Mouse (Mus musculus) splenic B cell, adult 2 months (primary cell): ENCODE measurements around the gene Ccni.

ENCODE experiments used
- DNase-seq: peaks from one replicate; pipeline ENCODE4 v3.0.0-alpha.2; 2011; ENCODE audit warnings: low read depth, low spot score
- H3K27me3 ChIP-seq: 2 replicates; pipeline ENCODE4 v1.6.1; 2012; ENCODE audit warnings: mild to moderate bottlenecking, low read length, moderate library complexity, mixed read lengths; ENCODE audit not compliant: control insufficient read depth, poor library complexity, insufficient read depth, severe bottlenecking
- H3K36me3 ChIP-seq: 2 replicates; pipeline ENCODE4 v1.6.1; 2012; ENCODE audit warnings: mild to moderate bottlenecking, low read length, moderate library complexity, mixed read lengths; ENCODE audit not compliant: control insufficient read depth, poor library complexity, insufficient read depth, severe bottlenecking

Gene Ccni

DNA sequence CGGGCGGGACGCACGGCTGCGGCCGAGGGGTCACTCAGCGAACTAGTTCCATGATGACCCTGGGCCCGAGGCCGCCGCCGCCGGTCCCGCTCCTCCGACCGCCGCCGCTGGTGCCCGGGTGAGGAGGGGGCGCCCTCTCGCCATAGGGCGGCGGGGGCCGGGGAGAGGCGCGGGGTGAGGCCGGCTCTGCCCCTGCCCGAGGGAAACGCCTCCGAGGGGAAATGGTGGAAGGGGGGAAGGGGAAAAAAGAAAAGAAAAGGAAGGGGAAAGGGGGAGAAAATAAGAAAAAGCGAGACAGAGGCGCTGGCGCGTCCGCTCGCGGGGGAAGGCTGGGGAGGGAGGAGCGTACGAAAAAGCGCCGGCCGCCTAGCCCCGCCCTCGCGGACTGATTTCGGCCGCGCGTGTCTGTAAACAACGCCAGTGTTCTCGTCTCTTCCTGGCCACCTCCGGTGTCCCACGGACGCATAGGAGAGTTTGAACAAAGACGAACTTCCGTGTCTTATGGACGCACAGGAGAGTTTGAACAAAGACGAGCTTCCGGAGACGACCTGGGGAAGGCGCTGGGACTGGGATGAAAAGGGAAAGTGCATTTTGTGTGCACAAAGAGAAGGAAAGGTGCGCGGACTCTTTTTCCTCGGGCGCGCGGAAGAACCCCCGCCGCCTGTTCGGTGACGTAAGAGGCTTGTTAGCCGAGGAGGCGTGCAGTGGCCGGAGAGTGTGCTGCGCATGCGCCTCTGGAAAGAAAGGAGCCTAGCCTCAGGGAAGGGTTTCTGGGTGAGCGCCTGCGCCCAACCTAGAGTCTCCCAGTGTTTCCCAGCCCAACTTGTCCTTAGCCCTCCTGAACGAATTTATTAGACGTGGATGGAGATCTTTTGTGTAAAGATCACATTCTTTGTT lies at the start of gene Ccni, which contains the start of gene 2010109A12Rik:
Ccni (minus strand) TSS at position 387 of the 897 bp plus-strand sequence.
2010109A12Rik (plus strand) TSS at position 410 of the 897 bp plus-strand sequence.
- peak; percentile 96 for DNase-seq
- Histone ChIP-seq H3K27me3 (no peaks in the 10 kb centered on the region), H3K36me3 (no peaks in the 10 kb centered on the region)

GRCm38 (mm10) chr5:93255759-93256265 lies 49.5 kb upstream of the Ccni start:
- H3K36me3 ChIP-seq = no peaks in the 10 kb centered on the region
- DNase-seq = no peak
- no peaks in the 10 kb centered on the region for H3K27me3 ChIP-seq

DNA sequence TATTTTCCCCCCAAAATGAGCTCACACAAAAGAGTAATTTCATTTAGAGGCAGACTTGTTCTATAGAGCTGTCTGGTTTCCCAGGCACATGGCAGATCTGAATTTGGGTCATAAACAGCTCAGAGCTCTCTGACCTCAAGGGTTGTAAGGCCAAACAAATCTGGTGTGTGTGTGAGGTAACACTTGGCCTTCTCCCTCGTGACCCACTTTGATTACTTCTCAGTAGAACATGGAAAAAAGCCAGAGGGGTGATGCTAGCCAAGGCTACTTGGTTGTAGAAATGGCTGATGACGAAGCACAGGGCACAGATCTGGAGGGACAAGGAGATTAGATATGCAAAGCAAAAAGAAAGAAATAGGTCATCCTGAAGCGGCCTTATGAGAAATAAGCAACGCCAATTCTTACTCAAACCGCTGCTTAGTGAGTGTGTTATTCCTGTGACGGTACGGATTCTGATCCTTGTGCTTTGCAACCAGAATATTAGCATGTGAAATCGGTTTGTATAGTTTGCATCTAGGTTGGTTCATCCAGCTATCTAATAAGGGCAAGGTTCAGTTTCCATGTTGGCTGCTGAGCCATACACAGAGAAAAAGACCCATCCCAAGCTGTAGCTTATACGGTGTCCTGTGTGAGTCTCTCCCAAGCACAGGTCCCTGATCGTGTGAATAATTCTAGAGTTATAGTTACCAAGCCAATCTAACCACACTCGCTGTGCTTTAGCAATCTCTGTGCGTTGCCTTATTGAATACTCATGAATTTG lies 44.9 kb upstream of the Ccni start:
- Histone ChIP-seq H3K36me3 (no peaks in the 10 kb centered on the region), H3K27me3 (no peaks in the 10 kb centered on the region; the same call in 1 of the 2 replicates)
- DNase-seq = no peak

DNA sequence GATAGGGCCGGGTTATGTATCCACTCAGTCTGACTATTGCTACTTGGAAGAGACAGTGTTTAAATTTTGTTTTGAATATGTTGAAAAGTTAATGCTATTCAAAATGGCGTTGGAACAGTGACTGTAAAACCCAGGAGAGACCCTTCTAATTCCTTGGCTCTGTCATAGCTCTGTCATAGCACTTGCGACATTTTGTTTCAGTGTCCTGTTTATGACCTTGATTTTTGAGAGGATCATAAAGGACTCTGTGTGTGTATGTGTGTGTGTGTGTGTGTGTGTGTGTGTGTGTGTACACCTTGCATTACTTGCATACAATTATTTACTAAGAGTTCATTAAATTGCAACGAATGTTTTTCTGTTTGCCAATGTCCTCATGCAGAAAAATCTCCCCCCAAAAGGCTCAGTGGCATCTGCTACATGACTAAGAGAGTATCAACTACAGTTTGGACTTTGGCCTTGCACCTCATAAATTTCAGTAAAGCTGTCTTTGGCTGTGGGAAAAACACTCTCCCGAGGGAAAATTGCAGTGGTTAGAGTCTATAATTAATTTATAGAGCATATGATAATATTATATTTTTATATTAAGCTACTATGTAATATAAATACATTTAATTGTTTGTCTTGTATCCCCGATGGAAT lies 43.8 kb upstream of the Ccni start:
- no peak for DNase-seq
- H3K36me3 ChIP-seq = no peaks in the 10 kb centered on the region
- no peaks in the 10 kb centered on the region; the same call in 1 of the 2 replicates for H3K27me3 ChIP-seq

- no peaks in the 10 kb centered on the region for H3K36me3 ChIP-seq
- H3K27me3 ChIP-seq = no peaks in the 10 kb centered on the region; the same call in 1 of the 2 replicates
- no peak for DNase-seq
These were observed 39.0 kb upstream of the Ccni start for GRCm38 (mm10) chr5:93245280-93245679.

DNA sequence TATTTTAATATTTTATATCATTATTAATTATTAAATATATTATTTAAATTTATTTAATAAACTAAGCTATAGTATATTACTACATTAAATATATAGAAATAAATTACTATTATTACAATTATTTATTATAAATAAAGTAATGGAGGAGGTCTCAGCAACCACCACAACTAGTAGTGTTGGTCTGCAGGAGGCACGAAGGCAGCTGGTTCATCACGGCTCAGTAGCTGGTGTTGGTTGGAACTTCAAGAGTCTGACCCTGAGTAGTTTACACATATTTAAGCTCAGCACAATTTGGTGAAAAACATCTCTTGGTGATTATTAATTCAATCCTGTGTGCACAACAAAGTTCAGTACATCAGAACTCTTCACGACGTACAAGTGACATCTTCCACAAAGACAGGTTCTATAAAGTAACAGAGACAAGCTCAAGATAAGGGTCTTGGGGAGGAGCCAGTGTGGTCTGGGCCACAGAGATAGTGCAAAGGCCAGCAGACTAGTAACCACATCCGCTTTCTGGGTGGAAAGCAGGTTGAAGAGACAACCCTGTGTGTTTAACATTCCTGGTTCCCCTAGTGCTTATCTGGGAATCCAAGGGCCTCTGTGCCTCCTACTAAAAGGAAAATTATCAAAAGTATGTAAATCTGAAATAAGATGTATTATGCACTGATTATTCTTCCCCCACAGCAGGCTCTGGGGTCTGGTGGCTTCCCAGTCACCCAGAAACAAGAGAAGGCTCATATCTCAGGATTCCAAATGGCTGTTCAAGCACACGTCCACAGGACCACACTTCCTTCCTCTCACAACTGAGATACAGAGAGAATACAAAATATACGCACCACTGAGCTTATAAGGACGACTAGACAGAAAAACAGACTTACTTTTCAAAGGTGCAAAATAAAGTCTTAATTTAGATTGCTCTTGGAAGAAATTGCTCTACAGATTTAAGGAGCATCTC lies 33.6 kb upstream of the Ccni start:
- Histone ChIP-seq H3K27me3 (no peaks in the 10 kb centered on the region), H3K36me3 (no peaks in the 10 kb centered on the region)
- DNase-seq = peak; percentile 32

- H3K27me3 ChIP-seq = no peaks in the 10 kb centered on the region
- H3K36me3 ChIP-seq = no peaks in the 10 kb centered on the region
- DNase-seq = no peak
These were observed 30.2 kb upstream of the Ccni start for GRCm38 (mm10) chr5:93236541-93236940.

GRCm38 (mm10) chr5:93235888-93236287 lies 29.6 kb upstream of the Ccni start:
- H3K36me3 ChIP-seq = no peaks in the 10 kb centered on the region

GRCm38 (mm10) chr5:93234605-93235004 lies 28.3 kb upstream of the Ccni start:
- H3K36me3 ChIP-seq = no peaks in the 10 kb centered on the region
- no peaks in the 10 kb centered on the region for H3K27me3 ChIP-seq
- no peak for DNase-seq

More at GRCm38 (mm10) chr5:93235888-93236287, 29.6 kb upstream of the Ccni start:
- no peaks in the 10 kb centered on the region for H3K27me3 ChIP-seq
- DNase-seq = no peak

- no peaks in the 10 kb centered on the region for H3K27me3 ChIP-seq
- no peaks in the 10 kb centered on the region for H3K36me3 ChIP-seq
- peak; percentile 47 for DNase-seq
These were observed 27.8 kb upstream of the Ccni start for GRCm38 (mm10) chr5:93234130-93234529.

DNA sequence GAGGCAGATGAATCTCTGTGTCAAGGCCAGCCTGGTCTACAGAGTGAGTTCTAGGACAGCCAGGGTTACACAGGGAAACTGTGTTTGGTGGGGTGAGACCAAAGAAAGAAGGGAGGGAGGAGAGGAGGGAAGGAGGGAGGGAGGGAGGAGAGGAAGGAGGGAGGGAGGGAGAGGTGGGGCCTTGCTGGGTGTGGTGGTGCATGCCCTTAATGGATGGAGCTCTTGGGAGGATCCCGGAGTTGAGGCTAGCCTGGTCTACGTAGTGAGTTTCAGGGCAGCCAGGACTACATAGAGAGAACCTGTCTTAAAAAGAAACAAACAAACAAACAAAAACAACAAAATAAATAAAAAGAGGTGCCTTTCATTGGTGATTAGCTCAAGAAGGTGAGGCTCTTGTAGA lies 26.5 kb upstream of the Ccni start:
- no peak for DNase-seq

GRCm38 (mm10) chr5:93231721-93232120 lies 25.4 kb upstream of the Ccni start:
- H3K27me3 ChIP-seq = no peaks in the 10 kb centered on the region
- H3K36me3 ChIP-seq = no peaks in the 10 kb centered on the region
- no peak for DNase-seq

More for the DNA sequence above, 26.5 kb upstream of the Ccni start:
- Histone ChIP-seq H3K27me3 (no peaks in the 10 kb centered on the region), H3K36me3 (no peaks in the 10 kb centered on the region)

GRCm38 (mm10) chr5:93229527-93229926 lies 23.2 kb upstream of the Ccni start:
- Histone ChIP-seq H3K36me3 (no peaks in the 10 kb centered on the region), H3K27me3 (no peaks in the 10 kb centered on the region)
- DNase-seq = peak; percentile 48
